Comparison of ENCODE assay signal across 24 mouse cellular contexts in the genomic region with DNA sequence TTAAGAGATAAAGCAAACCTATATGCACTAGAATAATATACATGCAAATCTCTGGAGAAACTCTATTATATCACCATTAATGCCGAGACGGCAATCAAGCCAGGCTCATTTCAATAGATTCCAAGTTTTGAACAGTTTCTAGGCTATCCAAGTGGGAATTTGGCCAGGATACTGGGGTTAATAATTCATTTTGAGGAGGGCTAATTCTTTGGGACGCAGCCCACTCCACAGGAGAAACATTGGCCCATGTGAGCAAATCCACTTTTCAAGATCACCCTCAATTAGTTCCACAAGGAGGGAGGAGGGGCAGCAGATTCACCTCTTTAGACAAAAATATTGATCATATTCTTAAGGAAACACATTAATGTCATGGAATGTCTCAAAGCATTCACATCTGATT.
DNase-seq lines count a peak whose midpoint lies in the region; ATAC-seq and TF ChIP-seq lines count a peak whose summit lies in the region.
"Had no signal": no experiment of that assay in that cellular context is flagged by ENCODE, and none has a peak within 500 bp of the region (broad histone marks: within the 10 kb centered on the region; RNA-seq: fewer than 3 reads in every experiment).

No protein-coding gene starts in this region.

- H3K4me3 ChIP-seq in forebrain, embryonic 14.5 days (ENCODE audit: low read depth, low read length), result no peak overlapping the region
- H3K4me3 ChIP-seq in forebrain, postnatal 0 days (ENCODE audit: low read depth, low read length), result no peak overlapping the region
- no peak overlapping the region for H3K4me3 ChIP-seq in hindbrain, embryonic 16.5 days (ENCODE audit: low read length)
- no peak overlapping the region for H3K4me3 ChIP-seq in hindbrain, embryonic 12.5 days
- H3K4me3 ChIP-seq in kidney, embryonic 15.5 days (replicated peaks), result no peak overlapping the region
- H3K4me3 ChIP-seq: embryonic facial prominence, embryonic 15.5 days; hindbrain, embryonic 13.5 days; left cerebral cortex, adult 2 months; liver, embryonic 12.5 days; midbrain, embryonic 12.5 days had no signal

- no peak for TF ChIP-seq CTCF in forebrain, postnatal 0 days (IDR thresholded peaks at IDR 0.05; ENCODE audit: low read depth)

- WGBS in forebrain, embryonic 14.5 days, result 31% methylated on average over 3 of the region's 3 CpGs
- 36% methylated on average over 3 of the region's 3 CpGs for WGBS in forebrain, postnatal 0 days
- WGBS in hindbrain, embryonic 16.5 days, result 52% methylated on average over 3 of the region's 3 CpGs
- 72% methylated on average over 3 of the region's 3 CpGs for WGBS in hindbrain, embryonic 12.5 days
- 69% methylated on average over 3 of the region's 3 CpGs for WGBS in kidney, embryonic 15.5 days

- H3K27ac ChIP-seq in forebrain, embryonic 14.5 days (ENCODE audit: low read depth, low read length), result no peak overlapping the region
- no peak overlapping the region for H3K27ac ChIP-seq in forebrain, postnatal 0 days (ENCODE audit: low read depth, low read length)
- H3K27ac ChIP-seq in hindbrain, embryonic 16.5 days (ENCODE audit: low read depth, low read length), result no peak overlapping the region; the same call in 1 of the 2 replicates
- no peak overlapping the region for H3K27ac ChIP-seq in hindbrain, embryonic 12.5 days
- no peak overlapping the region for H3K27ac ChIP-seq in kidney, embryonic 15.5 days
- H3K27ac ChIP-seq: embryonic facial prominence, embryonic 15.5 days; left cerebral cortex, adult 2 months; liver, embryonic 12.5 days; midbrain, embryonic 12.5 days had no signal

- no peak overlapping the region for H3K4me2 ChIP-seq in forebrain, embryonic 14.5 days (ENCODE audit: low read length)
- no peak overlapping the region for H3K4me2 ChIP-seq in forebrain, postnatal 0 days (ENCODE audit: low read depth)
- no peak overlapping the region for H3K4me2 ChIP-seq in hindbrain, embryonic 16.5 days (ENCODE audit: low read length)
- no peak overlapping the region for H3K4me2 ChIP-seq in hindbrain, embryonic 12.5 days (replicated peaks)
- H3K4me2 ChIP-seq in kidney, embryonic 15.5 days, result no peak overlapping the region
- H3K4me2 ChIP-seq: embryonic facial prominence, embryonic 15.5 days; hindbrain, embryonic 13.5 days; liver, embryonic 12.5 days; midbrain, embryonic 12.5 days had no signal

- peaks cover 9% of the 10 kb centered on the region; the same call in 1 of the 2 replicates for H3K4me1 ChIP-seq in forebrain, embryonic 14.5 days (ENCODE audit: control insufficient read depth, insufficient read depth, low read length)
- 0 out of 2 replicates have a peak, but pooled peaks cover 7% of the 10 kb centered on the region for H3K4me1 ChIP-seq in forebrain, postnatal 0 days (ENCODE audit: insufficient read depth)
- H3K4me1 ChIP-seq in hindbrain, embryonic 16.5 days (ENCODE audit: control insufficient read depth, insufficient read depth, low read depth, low read length), result peaks cover 5% of the 10 kb centered on the region; the same call in 1 of the 2 replicates
- H3K4me1 ChIP-seq in hindbrain, embryonic 12.5 days, result no peaks in the 10 kb centered on the region
- H3K4me1 ChIP-seq in kidney, embryonic 15.5 days, result peaks cover 11% of the 10 kb centered on the region; the same call in 1 of the 2 replicates
- H3K4me1 ChIP-seq: embryonic facial prominence, embryonic 15.5 days; liver, embryonic 12.5 days; midbrain, embryonic 12.5 days had no signal

- peak; percentile 75 for DNase-seq in forebrain, embryonic 14.5 days (ENCODE audit: low spot score)
- no peak for DNase-seq in forebrain, postnatal 0 days
- DNase-seq in kidney, postnatal 36 days, result peak; percentile 16 to 31
- peak; percentile 5 for DNase-seq in ovary, postnatal 14 days (ENCODE audit: low spot score)
- DNase-seq in ovary, postnatal 10 days (ENCODE audit: low spot score), result no peak
- DNase-seq: adrenal gland, postnatal 36 days; cerebellum, adult 11-12 months; cerebellum, postnatal 36 days; embryo, embryonic 11 days; gastrocnemius, postnatal 36 days; layer of hippocampus, adult 9-11 months; lung, adult 18-20 months; retina, postnatal 1 day; right cerebral cortex, postnatal 25 days; spleen, adult 18-20 months had no signal

- no peak for ATAC-seq in forebrain, embryonic 14.5 days
- ATAC-seq in forebrain, postnatal 0 days, result no peak
- ATAC-seq in hindbrain, embryonic 16.5 days, result peak; percentile 43; the same call in 1 of the 2 replicates
- ATAC-seq in hindbrain, embryonic 12.5 days (ENCODE audit: low FRiP score), result no peak
- no peak for ATAC-seq in kidney, embryonic 15.5 days (replicated peaks; ENCODE audit: low FRiP score)
- ATAC-seq: liver, embryonic 12.5 days; Patski had no signal

- H3K27me3 ChIP-seq in forebrain, embryonic 14.5 days (replicated peaks; ENCODE audit: control insufficient read depth, insufficient read depth, low read length), result no peaks in the 10 kb centered on the region
- H3K27me3 ChIP-seq in forebrain, postnatal 0 days (ENCODE audit: insufficient read depth, low read length), result no peaks in the 10 kb centered on the region
- H3K27me3 ChIP-seq in hindbrain, embryonic 16.5 days (replicated peaks; ENCODE audit: control insufficient read depth, insufficient read depth, low read length), result no peaks in the 10 kb centered on the region
- H3K27me3 ChIP-seq in hindbrain, embryonic 12.5 days, result no peaks in the 10 kb centered on the region
- no peaks in the 10 kb centered on the region for H3K27me3 ChIP-seq in kidney, embryonic 15.5 days
- H3K27me3 ChIP-seq: embryonic facial prominence, embryonic 15.5 days; hindbrain, embryonic 13.5 days; liver, embryonic 12.5 days; midbrain, embryonic 12.5 days; Patski had no signal

- H3K36me3 ChIP-seq in forebrain, embryonic 14.5 days (ENCODE audit: control insufficient read depth, insufficient read depth, low read length), result peaks cover 6% of the 10 kb centered on the region; the same call in 1 of the 2 replicates
- H3K36me3 ChIP-seq in forebrain, postnatal 0 days (ENCODE audit: insufficient read depth), result no peaks in the 10 kb centered on the region
- H3K36me3 ChIP-seq in hindbrain, embryonic 16.5 days (ENCODE audit: control insufficient read depth, insufficient read depth, low read length), result no peaks in the 10 kb centered on the region
- H3K36me3 ChIP-seq in hindbrain, embryonic 12.5 days, result peaks cover 7% of the 10 kb centered on the region; the same call in 1 of the 2 replicates
- H3K36me3 ChIP-seq in kidney, embryonic 15.5 days, result peaks cover 24% of the 10 kb centered on the region
- H3K36me3 ChIP-seq: embryonic facial prominence, embryonic 15.5 days; liver, embryonic 12.5 days; midbrain, embryonic 12.5 days had no signal

- H3K9me3 ChIP-seq in forebrain, embryonic 14.5 days (replicated peaks; ENCODE audit: control insufficient read depth, low read length), result no peaks in the 10 kb centered on the region
- no peaks in the 10 kb centered on the region for H3K9me3 ChIP-seq in forebrain, postnatal 0 days (ENCODE audit: low read length)
- no peaks in the 10 kb centered on the region for H3K9me3 ChIP-seq in hindbrain, embryonic 16.5 days (ENCODE audit: control insufficient read depth, low read length)
- no peaks in the 10 kb centered on the region for H3K9me3 ChIP-seq in hindbrain, embryonic 12.5 days (replicated peaks)
- H3K9me3 ChIP-seq in kidney, embryonic 15.5 days (replicated peaks), result no peaks in the 10 kb centered on the region
- H3K9me3 ChIP-seq: embryonic facial prominence, embryonic 15.5 days; hindbrain, embryonic 13.5 days; liver, embryonic 12.5 days; midbrain, embryonic 12.5 days had no signal

- H3K9ac ChIP-seq in forebrain, embryonic 14.5 days (ENCODE audit: low read length), result no peak overlapping the region
- H3K9ac ChIP-seq in forebrain, postnatal 0 days, result no peak overlapping the region
- H3K9ac ChIP-seq in hindbrain, embryonic 16.5 days (ENCODE audit: low read depth, low read length), result no peak overlapping the region
- no peak overlapping the region for H3K9ac ChIP-seq in hindbrain, embryonic 12.5 days
- H3K9ac ChIP-seq in kidney, embryonic 15.5 days, result no peak overlapping the region
- H3K9ac ChIP-seq: embryonic facial prominence, embryonic 15.5 days; hindbrain, embryonic 13.5 days; liver, embryonic 12.5 days; midbrain, embryonic 12.5 days had no signal

Comparison
In these comparisons a context has a peak if more than half of its experiments do, and no peak if none do; other contexts are left out.
1. DNase-seq: peak in forebrain, embryonic 14.5 days (single experiment), kidney, postnatal 36 days (2 of 2) and ovary, postnatal 14 days (single experiment); none in forebrain, postnatal 0 days (single experiment) and ovary, postnatal 10 days (single experiment).